Mouse (Mus musculus): ENCODE results near the gene Hlx. TPM values are rescaled to one million over a fixed set of nuclear protein-coding genes. Genes with fewer than 3 reads are reported as not detected.

Gene Hlx
- total RNA-seq, 1 experiment, result 1.4 TPM

GRCm38 (mm10) chr1:184704901-184705300 lies 27.5 kb downstream of the Hlx start:
- no peak for TF ChIP-seq ZC3H11A (IDR thresholded peaks at IDR 0.05; ENCODE audit: borderline replicate concordance, low read depth, low read length)
- TF ChIP-seq HCFC1 (IDR thresholded peaks at IDR 0.05; ENCODE audit: borderline replicate concordance, insufficient read depth, low read length), result no peak
- no peak for TF ChIP-seq MAFK (IDR thresholded peaks at IDR 0.05; ENCODE audit: insufficient read depth, low read depth, low read length)
- TF ChIP-seq CHD2 (IDR thresholded peaks at IDR 0.05; ENCODE audit: low read depth, low read length), result no peak
- no peak for TF ChIP-seq ZNF384 (IDR thresholded peaks at IDR 0.05; ENCODE audit: low read depth, low read length)
- Histone ChIP-seq H3K27ac (ENCODE audit: insufficient read depth, low read depth, low read length, poor library complexity, severe bottlenecking) (no peak overlapping the region), H3K4me1 (ENCODE audit: control insufficient read depth in 2 of 2, insufficient read depth in 2 of 2, low read length in 2 of 2, poor library complexity in 1 of 2) (peaks cover 0 to 2% of the 10 kb centered on the region in 2 experiments; a peak in 1 of 4 replicates), H3K9me3 (ENCODE audit: control insufficient read depth, insufficient read depth, low read depth, low read length) (no peaks in the 10 kb centered on the region), H3K9ac (ENCODE audit: insufficient read depth, low read depth, low read length, poor library complexity, severe bottlenecking) (no peak overlapping the region), H3K4me3 (ENCODE audit: insufficient read depth in 1 of 2, low read depth in 1 of 2, low read length in 2 of 2, poor library complexity in 1 of 2, severe bottlenecking in 1 of 2) (no peak overlapping the region), H3K36me3 (ENCODE audit: control insufficient read depth, insufficient read depth, low read length, poor library complexity, severe bottlenecking) (no peaks in the 10 kb centered on the region)
- DNase-seq (ENCODE audit: low read depth, low spot score), result no peak
- in situ Hi-C loops (cut with MboI; ENCODE audit: low sequenced_read_pairs in 2 of 2, unreplicated experiment in 2 of 2), result loop anchor here in 1 of 2 experiments (25.0 kb wide), 1 partner anchor 218 kb away; no protein-coding TSS in a partner anchor

- H3K9ac ChIP-seq (ENCODE audit: insufficient read depth, low read depth, low read length, poor library complexity, severe bottlenecking), result no peak overlapping the region
- H3K9me3 ChIP-seq (ENCODE audit: control insufficient read depth, insufficient read depth, low read depth, low read length), result no peaks in the 10 kb centered on the region
- no peaks in the 10 kb centered on the region for H3K4me1 ChIP-seq (ENCODE audit: control insufficient read depth in 2 of 2, insufficient read depth in 2 of 2, low read length in 2 of 2, poor library complexity in 1 of 2)
- in situ Hi-C loops (cut with MboI; ENCODE audit: low sequenced_read_pairs in 2 of 2, unreplicated experiment in 2 of 2), result no loop called here
- TF ChIP-seq MAFK (IDR thresholded peaks at IDR 0.05; ENCODE audit: insufficient read depth, low read depth, low read length), result no peak
- TF ChIP-seq HCFC1 (IDR thresholded peaks at IDR 0.05; ENCODE audit: borderline replicate concordance, insufficient read depth, low read length), result no peak
- TF ChIP-seq ZC3H11A (IDR thresholded peaks at IDR 0.05; ENCODE audit: borderline replicate concordance, low read depth, low read length), result no peak
- no peak for TF ChIP-seq ZNF384 (IDR thresholded peaks at IDR 0.05; ENCODE audit: low read depth, low read length)
- H3K27ac ChIP-seq (ENCODE audit: insufficient read depth, low read depth, low read length, poor library complexity, severe bottlenecking), result no peak overlapping the region
- H3K4me3 ChIP-seq (ENCODE audit: insufficient read depth in 1 of 2, low read depth in 1 of 2, low read length in 2 of 2, poor library complexity in 1 of 2, severe bottlenecking in 1 of 2), result no peak overlapping the region
- DNase-seq (ENCODE audit: low read depth, low spot score), result no peak
- H3K36me3 ChIP-seq (ENCODE audit: control insufficient read depth, insufficient read depth, low read length, poor library complexity, severe bottlenecking), result no peaks in the 10 kb centered on the region
Measured at GRCm38 (mm10) chr1:184699295-184699694, 33.1 kb downstream of the Hlx start.

GRCm38 (mm10) chr1:184695451-184695850 lies 37.0 kb downstream of the Hlx start:
- DNase-seq (ENCODE audit: low read depth, low spot score), result no peak
- Histone ChIP-seq H3K9me3 (ENCODE audit: control insufficient read depth, insufficient read depth, low read depth, low read length) (no peaks in the 10 kb centered on the region), H3K4me1 (ENCODE audit: control insufficient read depth in 2 of 2, insufficient read depth in 2 of 2, low read length in 2 of 2, poor library complexity in 1 of 2) (no peaks in the 10 kb centered on the region), H3K27ac (ENCODE audit: insufficient read depth, low read depth, low read length, poor library complexity, severe bottlenecking) (no peak overlapping the region), H3K36me3 (ENCODE audit: control insufficient read depth, insufficient read depth, low read length, poor library complexity, severe bottlenecking) (no peaks in the 10 kb centered on the region), H3K9ac (ENCODE audit: insufficient read depth, low read depth, low read length, poor library complexity, severe bottlenecking) (no peak overlapping the region), H3K4me3 (ENCODE audit: insufficient read depth in 1 of 2, low read depth in 1 of 2, low read length in 2 of 2, poor library complexity in 1 of 2, severe bottlenecking in 1 of 2) (no peak overlapping the region)
- in situ Hi-C loops (cut with MboI; ENCODE audit: low sequenced_read_pairs in 2 of 2, unreplicated experiment in 2 of 2), result no loop called here
- no peak for TF ChIP-seq ZC3H11A (IDR thresholded peaks at IDR 0.05; ENCODE audit: borderline replicate concordance, low read depth, low read length)

GRCm38 (mm10) chr1:184692204-184692904 lies 40.1 kb downstream of the Hlx start:
- Histone ChIP-seq H3K27ac (ENCODE audit: insufficient read depth, low read depth, low read length, poor library complexity, severe bottlenecking) (no peak overlapping the region), H3K4me3 (ENCODE audit: insufficient read depth in 1 of 2, low read depth in 1 of 2, low read length in 2 of 2, poor library complexity in 1 of 2, severe bottlenecking in 1 of 2) (no peak overlapping the region), H3K9ac (ENCODE audit: insufficient read depth, low read depth, low read length, poor library complexity, severe bottlenecking) (no peak overlapping the region), H3K4me1 (ENCODE audit: control insufficient read depth in 2 of 2, insufficient read depth in 2 of 2, low read length in 2 of 2, poor library complexity in 1 of 2) (no peaks in the 10 kb centered on the region), H3K9me3 (ENCODE audit: control insufficient read depth, insufficient read depth, low read depth, low read length) (no peaks in the 10 kb centered on the region), H3K36me3 (ENCODE audit: control insufficient read depth, insufficient read depth, low read length, poor library complexity, severe bottlenecking) (no peaks in the 10 kb centered on the region)
- in situ Hi-C loops (cut with MboI; ENCODE audit: low sequenced_read_pairs in 2 of 2, unreplicated experiment in 2 of 2), result no loop called here
- TF ChIP-seq ZC3H11A (IDR thresholded peaks at IDR 0.05; ENCODE audit: borderline replicate concordance, low read depth, low read length) (no peak), ZNF384 (IDR thresholded peaks at IDR 0.05; ENCODE audit: low read depth, low read length) (no peak), MAFK (IDR thresholded peaks at IDR 0.05; ENCODE audit: insufficient read depth, low read depth, low read length) (no peak), CHD2 (IDR thresholded peaks at IDR 0.05; ENCODE audit: low read depth, low read length) (no peak), HCFC1 (IDR thresholded peaks at IDR 0.05; ENCODE audit: borderline replicate concordance, insufficient read depth, low read length) (no peak)
- DNase-seq (ENCODE audit: low read depth, low spot score), result no peak

GRCm38 (mm10) chr1:184691240-184691639 lies 41.2 kb downstream of the Hlx start:
- Histone ChIP-seq H3K27ac (ENCODE audit: insufficient read depth, low read depth, low read length, poor library complexity, severe bottlenecking) (no peak overlapping the region), H3K36me3 (ENCODE audit: control insufficient read depth, insufficient read depth, low read length, poor library complexity, severe bottlenecking) (no peaks in the 10 kb centered on the region), H3K4me1 (ENCODE audit: control insufficient read depth in 2 of 2, insufficient read depth in 2 of 2, low read length in 2 of 2, poor library complexity in 1 of 2) (no peaks in the 10 kb centered on the region), H3K9ac (ENCODE audit: insufficient read depth, low read depth, low read length, poor library complexity, severe bottlenecking) (no peak overlapping the region), H3K4me3 (ENCODE audit: insufficient read depth in 1 of 2, low read depth in 1 of 2, low read length in 2 of 2, poor library complexity in 1 of 2, severe bottlenecking in 1 of 2) (no peak overlapping the region), H3K9me3 (ENCODE audit: control insufficient read depth, insufficient read depth, low read depth, low read length) (no peaks in the 10 kb centered on the region)
- TF ChIP-seq HCFC1 (IDR thresholded peaks at IDR 0.05; ENCODE audit: borderline replicate concordance, insufficient read depth, low read length) (no peak), ZNF384 (IDR thresholded peaks at IDR 0.05; ENCODE audit: low read depth, low read length) (no peak), ZC3H11A (IDR thresholded peaks at IDR 0.05; ENCODE audit: borderline replicate concordance, low read depth, low read length) (no peak), MAFK (IDR thresholded peaks at IDR 0.05; ENCODE audit: insufficient read depth, low read depth, low read length) (no peak), CHD2 (IDR thresholded peaks at IDR 0.05; ENCODE audit: low read depth, low read length) (no peak)
- no peak for DNase-seq (ENCODE audit: low read depth, low spot score)
- in situ Hi-C loops (cut with MboI; ENCODE audit: low sequenced_read_pairs in 2 of 2, unreplicated experiment in 2 of 2), result no loop called here
